Mouse (Mus musculus) E14TG2a.4 (cell line): ENCODE results near the gene Spsb1.

Experiments used
- CTCF ChIP-seq: conservative IDR thresholded peaks from 2 replicates; pipeline ENCODE4 v1.5.1; 2014; ENCODE audit warnings: low read length
- NANOG ChIP-seq: IDR thresholded peaks from 2 replicates; pipeline ENCODE4 v1.6.1; 2014; ENCODE audit warnings: borderline replicate concordance, low read length, mixed read lengths
- POU5F1 ChIP-seq: IDR thresholded peaks from 2 replicates; pipeline ENCODE4 v1.6.1; 2014; ENCODE audit warnings: low read length, borderline replicate concordance

GRCm38 (mm10) chr4:149994218-149994617, 39.4 kb upstream of the Spsb1 start:
- no peak for TF ChIP-seq CTCF
- TF ChIP-seq NANOG, result no peak
- TF ChIP-seq POU5F1, result no peak
